Mouse (Mus musculus): ENCODE measurements around the gene Actl6b. TPM values are rescaled to one million over a fixed set of nuclear protein-coding genes. Genes with fewer than 3 reads are reported as not detected.

The Actl6b gene
- polyA plus RNA-seq, 1 experiment from 2014 or later = not detected

DNA sequence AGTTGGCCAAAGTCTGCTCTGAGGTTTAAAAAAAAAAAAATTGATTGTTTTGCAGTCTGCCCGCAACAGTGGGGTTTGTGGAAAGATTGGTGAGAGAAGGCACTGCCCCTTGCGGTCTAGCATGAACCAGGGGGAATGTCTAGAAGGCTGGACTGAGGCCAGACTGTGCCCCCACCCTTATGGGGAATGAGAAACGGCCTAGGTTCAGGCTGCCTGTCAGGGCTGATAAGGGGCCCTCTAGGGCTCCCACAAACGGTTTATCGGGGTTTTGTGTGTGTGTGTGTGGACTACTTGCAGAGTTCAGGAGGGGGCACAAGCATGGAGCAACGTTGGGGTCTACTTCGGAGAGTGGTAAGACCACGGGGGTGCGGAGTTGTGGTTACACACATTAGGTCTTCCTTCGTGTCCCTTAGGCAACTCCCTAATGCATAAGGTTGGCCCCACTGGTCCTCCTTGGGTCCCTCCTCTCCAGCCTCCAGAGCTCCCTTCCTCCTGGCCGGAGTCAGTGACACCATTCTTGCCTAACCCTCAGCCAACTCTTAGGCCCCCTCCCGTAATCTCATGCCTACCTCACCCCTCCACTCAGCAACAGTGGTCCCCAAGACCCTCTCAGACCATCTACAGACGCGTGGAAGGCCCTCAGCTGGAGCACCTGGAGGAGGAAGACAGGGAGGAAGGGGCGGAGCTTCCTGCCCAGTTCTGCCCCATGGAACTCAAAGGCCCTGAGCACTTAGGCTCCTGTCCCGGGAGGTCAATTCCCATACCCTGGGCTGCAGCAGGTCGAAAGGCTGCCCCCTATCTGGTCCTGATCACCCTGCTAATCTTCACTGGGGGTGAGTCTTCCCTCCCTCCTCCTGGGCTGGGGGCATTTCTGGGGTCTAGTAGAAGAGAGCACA lies 17.6 kb downstream of the Actl6b start:
- in situ Hi-C loops (cut with MboI; ENCODE audit: low pct_unique_long_range_greater_than_20kb) = loop anchor here (25.0 kb wide), 1 partner anchor 759 kb away; no protein-coding TSS in a partner anchor
- H3K27me3 ChIP-seq = peaks cover 18% of the 10 kb centered on the region
- ChIA-PET CTCF (no interaction called here), POLR2A (no interaction called here)
- no peak for ATAC-seq
- TF ChIP-seq CTCF (IDR thresholded peaks at IDR 0.05) = no peak
- DNase-seq (ENCODE audit: low read depth, low spot score) = no peak

DNA sequence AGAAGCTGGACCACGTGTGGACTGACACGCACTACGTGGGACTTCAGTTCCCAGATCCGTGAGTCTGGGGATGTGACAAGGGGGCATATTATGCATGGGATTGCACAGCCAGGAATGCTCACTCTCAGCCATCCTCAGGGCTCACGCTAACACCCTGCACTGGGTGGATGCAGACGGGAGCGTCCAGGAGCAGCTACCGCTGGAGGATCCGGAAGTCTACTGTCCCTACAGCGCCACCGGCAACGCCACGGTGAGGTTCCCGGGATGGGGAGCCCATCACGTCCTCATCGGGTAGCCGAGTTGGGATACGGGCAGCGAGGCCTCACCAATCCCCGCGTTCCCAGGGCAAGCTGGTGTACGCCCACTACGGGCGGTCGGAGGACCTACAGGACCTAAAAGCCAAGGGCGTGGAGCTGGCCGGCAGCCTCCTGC lies 21.2 kb downstream of the Actl6b start:
- ChIA-PET CTCF (interaction anchor here (1.0 kb wide), 1 partner anchor 14 kb away, joined by 3 read pairs; no protein-coding TSS in a partner anchor), POLR2A (no interaction called here)
- TF ChIP-seq CTCF (IDR thresholded peaks at IDR 0.05) = no peak
- ATAC-seq (no peak), DNase-seq (ENCODE audit: low read depth, low spot score) (no peak)
- in situ Hi-C loops (cut with MboI; ENCODE audit: low pct_unique_long_range_greater_than_20kb) = loop anchor here (25.0 kb wide), 1 partner anchor 762 kb away; no protein-coding TSS in a partner anchor
- peaks cover 10% of the 10 kb centered on the region for H3K27me3 ChIP-seq

DNA sequence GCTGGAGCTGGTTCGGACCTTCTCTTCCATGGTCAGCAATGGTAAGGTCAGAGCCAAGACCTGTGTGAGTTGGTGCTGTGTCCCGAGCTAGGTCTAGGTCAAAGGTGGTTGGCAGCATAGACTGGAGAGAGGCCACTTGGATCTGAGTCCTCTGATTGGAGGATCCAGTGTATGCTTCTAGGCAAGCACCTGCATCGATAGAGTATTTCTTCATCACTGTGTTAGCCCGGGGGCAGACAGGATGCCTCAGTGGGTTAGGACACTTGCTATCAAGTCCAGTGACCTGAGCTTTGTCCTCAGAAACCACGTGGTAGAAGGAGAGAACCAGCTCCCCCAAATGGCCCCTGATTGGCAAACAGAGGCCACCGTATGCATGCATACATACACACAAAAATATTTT lies 26.9 kb downstream of the Actl6b start:
- in situ Hi-C loops (cut with MboI; ENCODE audit: low pct_unique_long_range_greater_than_20kb) = no loop called here
- H3K27me3 ChIP-seq = peaks cover 5% of the 10 kb centered on the region
- DNase-seq (ENCODE audit: low read depth, low spot score) (no peak), ATAC-seq (no peak)
- CTCF ChIA-PET = no interaction called here
- POLR2A ChIA-PET = no interaction called here
- TF ChIP-seq CTCF (IDR thresholded peaks at IDR 0.05) = no peak

DNA sequence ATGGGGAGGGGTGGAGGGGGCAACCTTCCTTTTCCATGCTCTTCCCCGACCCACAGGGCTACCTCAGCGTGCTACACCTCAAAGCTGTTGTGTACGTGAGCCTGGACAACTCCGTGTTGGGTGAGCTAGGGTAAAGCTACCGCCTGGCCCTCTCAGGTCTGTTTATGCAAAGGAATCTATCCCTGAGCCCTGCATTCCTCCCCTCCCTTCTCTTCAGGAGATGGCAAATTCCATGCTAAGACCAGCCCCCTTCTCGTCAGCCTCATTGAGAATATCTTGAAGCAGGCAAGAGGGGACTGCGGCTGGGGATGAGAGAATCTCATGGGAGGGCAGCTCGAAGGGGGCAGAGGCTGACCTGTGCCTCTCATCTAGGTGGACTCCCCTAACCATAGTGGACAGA lies 29.4 kb downstream of the Actl6b start:
- CTCF ChIA-PET = no interaction called here
- no peak for TF ChIP-seq CTCF (IDR thresholded peaks at IDR 0.05)
- DNase-seq (ENCODE audit: low read depth, low spot score) (no peak), ATAC-seq (no peak)
- peaks cover 5% of the 10 kb centered on the region for H3K27me3 ChIP-seq
- in situ Hi-C loops (cut with MboI; ENCODE audit: low pct_unique_long_range_greater_than_20kb) = no loop called here
- POLR2A ChIA-PET = no interaction called here

DNA sequence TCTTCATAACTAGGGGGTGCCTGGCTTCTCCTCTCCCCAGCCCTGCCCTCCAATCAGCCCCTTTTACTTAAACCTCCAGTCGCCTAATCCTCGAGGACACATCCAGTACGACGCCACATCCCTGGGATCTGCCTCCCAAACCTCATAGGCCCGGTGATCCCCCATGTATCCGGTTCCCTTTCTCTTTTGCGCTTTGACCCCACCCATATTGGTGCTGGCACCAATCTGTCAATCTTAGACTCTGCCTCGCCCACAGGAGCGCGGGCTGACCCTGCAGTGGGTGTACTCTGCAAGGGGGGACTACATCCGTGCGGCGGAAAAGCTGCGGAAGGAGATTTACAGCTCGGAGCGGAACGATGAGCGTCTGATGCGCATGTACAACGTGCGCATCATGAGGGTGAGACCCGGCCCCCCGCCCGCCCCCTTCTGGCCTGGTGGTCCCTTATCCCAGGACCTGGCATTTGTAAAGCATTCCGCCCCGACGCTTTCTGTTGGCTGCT lies 30.4 kb downstream of the Actl6b start:
- in situ Hi-C loops (cut with MboI; ENCODE audit: low pct_unique_long_range_greater_than_20kb) = no loop called here

DNA sequence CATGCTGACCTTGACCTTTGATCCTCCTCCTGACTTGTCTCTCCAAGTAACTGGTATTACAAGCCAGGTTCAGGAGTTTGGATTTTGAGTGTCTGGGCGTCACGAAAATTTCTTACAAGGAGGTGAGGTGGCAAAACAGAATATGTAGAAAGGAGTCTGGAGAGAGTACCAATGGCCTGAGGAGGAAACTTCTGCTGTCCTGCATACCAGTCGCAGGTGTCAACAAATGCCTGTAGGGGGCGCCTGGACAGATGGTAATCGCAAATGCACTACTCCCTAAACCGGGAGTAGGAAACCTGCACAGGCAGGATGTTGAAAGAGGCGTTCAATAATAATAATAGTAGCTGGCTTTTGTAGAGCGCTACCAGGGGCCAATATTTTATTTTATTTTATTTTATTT lies 31.7 kb downstream of the Actl6b start:
- TF ChIP-seq CTCF (IDR thresholded peaks at IDR 0.05) = peak; percentile 85
- no peak for DNase-seq (ENCODE audit: low read depth, low spot score)
- in situ Hi-C loops (cut with MboI; ENCODE audit: low pct_unique_long_range_greater_than_20kb) = no loop called here
- ATAC-seq = no peak
- ChIA-PET CTCF (interaction anchor here (1.4 kb wide), 1 partner anchor 29 kb away, joined by 3 read pairs; no protein-coding TSS in a partner anchor), POLR2A (no interaction called here)
- peaks cover 5% of the 10 kb centered on the region for H3K27me3 ChIP-seq

More for the DNA sequence above, 30.4 kb downstream of the Actl6b start:
- ChIA-PET CTCF (no interaction called here), POLR2A (no interaction called here)
- ATAC-seq (no peak), DNase-seq (ENCODE audit: low read depth, low spot score) (no peak)
- TF ChIP-seq CTCF (IDR thresholded peaks at IDR 0.05) = no peak
- peaks cover 5% of the 10 kb centered on the region for H3K27me3 ChIP-seq

DNA sequence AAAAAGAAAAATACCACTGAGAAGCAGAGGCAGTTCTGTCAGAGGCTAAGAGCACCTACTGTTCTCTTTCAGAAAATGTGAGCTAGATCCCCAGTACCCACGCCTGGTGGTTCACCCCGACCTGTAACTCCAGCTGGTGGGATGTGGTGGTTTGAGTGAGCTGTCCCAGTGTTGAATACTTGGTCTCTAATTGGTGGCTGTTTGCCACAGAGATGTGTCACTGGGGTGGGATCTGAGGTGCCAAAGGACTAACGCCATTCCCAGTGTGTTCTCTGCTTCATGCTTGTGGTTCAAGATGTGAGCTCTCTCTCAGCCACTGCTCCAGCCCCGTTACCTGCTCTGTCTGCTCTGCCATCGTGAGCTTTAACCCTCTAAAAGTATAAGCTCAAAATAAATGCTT lies 37.2 kb downstream of the Actl6b start:
- TF ChIP-seq CTCF (IDR thresholded peaks at IDR 0.05) = no peak
- in situ Hi-C loops (cut with MboI; ENCODE audit: low pct_unique_long_range_greater_than_20kb) = no loop called here
- DNase-seq (ENCODE audit: low read depth, low spot score) (no peak), ATAC-seq (no peak)
- ChIA-PET POLR2A (no interaction called here), CTCF (interaction anchor here (0.9 kb wide), 1 partner anchor 67 kb away, joined by 3 read pairs; no protein-coding TSS in a partner anchor)
- no peaks in the 10 kb centered on the region for H3K27me3 ChIP-seq

DNA sequence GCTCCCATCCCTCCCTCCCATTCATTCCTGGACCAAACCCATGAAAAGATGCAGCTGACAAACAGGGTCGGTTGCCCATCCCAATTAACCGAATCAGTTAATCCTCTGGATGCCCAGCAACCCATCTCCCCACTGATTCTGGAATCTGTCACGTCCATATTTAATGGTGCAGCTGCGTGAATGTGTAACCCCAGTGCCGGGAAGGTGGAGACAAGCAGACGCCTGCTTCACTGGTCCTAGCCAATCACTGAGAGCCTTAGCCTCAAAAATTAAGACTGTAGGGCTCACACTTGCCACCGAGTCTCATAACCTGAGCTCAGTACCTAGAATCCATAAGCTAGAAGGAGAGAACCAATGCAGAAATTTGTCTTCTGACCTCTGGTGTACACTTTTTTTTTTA lies 42.6 kb downstream of the Actl6b start:
- CTCF ChIA-PET = no interaction called here
- POLR2A ChIA-PET = interaction anchor here (1.1 kb wide), 1 partner anchor 13 kb away, joined by 3 read pairs; no protein-coding TSS in a partner anchor
- TF ChIP-seq CTCF (IDR thresholded peaks at IDR 0.05) = no peak
- no peaks in the 10 kb centered on the region for H3K27me3 ChIP-seq
- DNase-seq (ENCODE audit: low read depth, low spot score) (no peak), ATAC-seq (no peak)
- in situ Hi-C loops (cut with MboI; ENCODE audit: low pct_unique_long_range_greater_than_20kb) = no loop called here

DNA sequence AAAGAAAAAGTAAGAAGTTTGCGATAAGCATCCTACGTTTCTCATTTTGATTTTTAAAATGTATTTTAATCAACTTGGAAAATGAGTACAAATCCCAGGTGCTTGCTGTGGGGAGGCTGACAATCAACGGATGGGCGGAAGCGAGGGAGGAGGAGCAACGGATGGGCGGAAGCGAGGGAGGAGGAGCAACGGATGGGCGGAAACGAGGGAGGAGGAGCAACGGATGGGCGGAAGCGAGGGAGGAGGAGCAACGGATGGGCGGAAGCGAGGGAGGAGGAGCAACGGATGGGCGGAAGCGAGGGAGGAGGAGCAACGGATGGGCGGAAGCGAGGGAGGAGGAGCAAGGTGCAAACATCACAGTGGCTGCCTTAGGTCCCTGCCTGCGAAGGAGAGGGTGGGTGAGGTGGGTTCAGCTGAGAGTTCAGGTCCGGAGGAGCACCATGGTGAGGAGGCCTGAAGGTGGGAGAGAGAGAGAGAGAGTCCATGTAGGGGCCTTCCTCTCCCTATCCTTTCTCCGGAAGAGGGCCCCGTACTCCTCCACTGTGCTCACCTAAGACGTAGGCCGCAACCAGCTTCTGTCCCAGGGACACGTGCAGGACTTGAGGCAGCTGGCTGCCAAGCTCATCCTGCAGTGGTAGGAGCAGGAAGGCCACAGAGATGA lies 43.4 kb downstream of the Actl6b start:
- no peak for TF ChIP-seq CTCF (IDR thresholded peaks at IDR 0.05)
- DNase-seq (ENCODE audit: low read depth, low spot score) = no peak
- ChIA-PET POLR2A (interaction anchor here (0.6 kb wide), 1 partner anchor 10 kb away, joined by 3 read pairs; no protein-coding TSS in a partner anchor), CTCF (no interaction called here)
- in situ Hi-C loops (cut with MboI; ENCODE audit: low pct_unique_long_range_greater_than_20kb) = no loop called here
- no peak for ATAC-seq
- H3K27me3 ChIP-seq = no peaks in the 10 kb centered on the region

DNA sequence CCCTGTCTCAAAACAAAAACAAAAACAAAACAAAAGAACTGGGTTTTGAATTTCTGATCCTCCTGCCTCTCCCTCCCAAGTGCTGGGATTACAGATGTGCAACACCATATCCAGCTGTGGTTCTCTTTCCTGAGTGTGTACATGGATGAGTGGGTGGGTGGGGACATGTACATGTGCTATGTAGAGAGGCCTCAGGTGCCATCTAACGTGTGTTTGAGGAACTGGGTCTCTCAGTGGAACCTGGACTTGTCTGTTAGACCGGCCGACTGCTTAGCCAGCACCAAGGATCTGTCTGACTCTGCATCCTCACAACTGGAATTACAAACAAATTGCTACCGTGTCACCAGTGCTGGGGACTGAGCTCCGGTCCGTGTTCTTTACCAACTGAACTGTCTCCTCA lies 44.3 kb downstream of the Actl6b start:
- ATAC-seq = no peak
- H3K27me3 ChIP-seq = no peaks in the 10 kb centered on the region
- in situ Hi-C loops (cut with MboI; ENCODE audit: low pct_unique_long_range_greater_than_20kb) = no loop called here

More for the DNA sequence above, 44.3 kb downstream of the Actl6b start:
- DNase-seq (ENCODE audit: low read depth, low spot score) = no peak
- ChIA-PET POLR2A (interaction anchor here (1.0 kb wide), 1 partner anchor 66 kb away, joined by 5 read pairs; no protein-coding TSS in a partner anchor), CTCF (no interaction called here)
- TF ChIP-seq CTCF (IDR thresholded peaks at IDR 0.05) = no peak
